Mouse (Mus musculus) liver (tissue): ENCODE results near the gene Antxr1.
A peak's percentile ranks its signal among the peaks of the same experiment; 100 is the strongest.

Source experiments
- DNase-seq: peaks from one replicate; pipeline ENCODE4 v3.0.0-alpha.2; 2020; ENCODE audit warnings: mixed read lengths

The Antxr1 gene

DNA sequence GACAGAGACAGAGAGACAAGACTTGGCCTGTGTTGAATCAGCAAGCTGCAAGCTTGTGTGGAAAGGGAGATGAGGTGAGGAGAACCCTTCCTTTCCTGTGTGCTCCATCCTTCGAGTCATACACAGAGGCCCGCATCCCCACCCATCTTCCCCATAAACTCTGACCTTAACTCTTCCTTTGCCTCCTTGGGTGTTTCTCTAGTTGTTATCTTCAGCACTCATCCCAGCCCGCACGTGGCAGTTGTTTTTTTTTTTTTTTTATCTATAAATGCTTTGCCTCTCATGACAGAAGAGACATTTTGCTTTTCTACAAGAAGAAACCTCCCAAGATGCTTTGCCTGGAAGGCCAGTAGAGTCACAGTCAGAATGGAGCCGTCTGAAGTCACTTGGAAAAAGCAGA, 197.1 kb downstream of the Antxr1 start:
- peak; percentile 21 for DNase-seq

DNA sequence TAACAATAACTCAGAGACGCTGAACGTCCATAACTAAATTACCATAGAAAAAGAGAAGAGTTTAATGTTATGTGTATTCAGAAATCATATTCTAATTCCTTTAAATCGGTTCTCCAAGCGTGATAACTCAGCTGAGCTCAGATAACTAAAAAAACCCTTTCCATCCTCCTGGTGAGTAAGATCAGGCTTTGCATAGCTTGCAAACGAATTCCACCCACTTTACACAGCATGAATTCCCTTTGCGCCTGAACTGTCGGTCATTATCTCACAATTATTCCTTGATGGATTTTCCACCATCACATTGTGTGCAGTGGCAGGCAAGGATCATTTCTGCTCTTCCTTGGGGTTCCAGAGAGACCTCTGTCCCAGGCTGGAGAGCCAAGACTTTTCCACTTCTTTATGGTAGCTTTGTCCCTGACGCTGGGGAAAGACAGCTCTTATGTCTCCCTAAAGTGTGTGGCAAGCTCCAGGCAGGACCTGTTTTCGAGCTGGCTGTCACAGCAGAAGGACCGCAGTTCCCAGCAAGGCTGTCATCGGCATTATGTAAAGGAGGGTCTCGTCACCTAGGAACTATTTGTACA, 201.6 kb downstream of the Antxr1 start:
- no peak for DNase-seq

DNA sequence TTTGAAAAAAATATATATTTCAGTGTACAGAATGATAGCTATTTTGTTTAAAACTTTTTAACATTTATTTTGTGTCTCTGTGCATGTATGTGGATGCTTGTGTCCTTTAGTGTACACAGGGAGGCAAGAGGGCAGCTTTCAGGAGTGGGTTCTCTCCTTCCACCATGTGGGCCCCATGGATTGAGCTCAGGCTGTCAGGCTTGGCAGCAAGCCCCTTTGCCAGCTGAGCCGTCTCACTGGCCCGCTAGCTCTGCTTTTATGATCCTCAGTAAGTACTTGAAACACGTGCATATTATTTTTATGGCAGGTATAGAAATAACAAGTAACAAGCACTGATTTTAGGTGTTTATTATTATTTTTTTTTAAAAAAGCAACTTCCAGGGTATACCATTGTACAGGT, 202.1 kb downstream of the Antxr1 start:
- DNase-seq, result no peak

DNA sequence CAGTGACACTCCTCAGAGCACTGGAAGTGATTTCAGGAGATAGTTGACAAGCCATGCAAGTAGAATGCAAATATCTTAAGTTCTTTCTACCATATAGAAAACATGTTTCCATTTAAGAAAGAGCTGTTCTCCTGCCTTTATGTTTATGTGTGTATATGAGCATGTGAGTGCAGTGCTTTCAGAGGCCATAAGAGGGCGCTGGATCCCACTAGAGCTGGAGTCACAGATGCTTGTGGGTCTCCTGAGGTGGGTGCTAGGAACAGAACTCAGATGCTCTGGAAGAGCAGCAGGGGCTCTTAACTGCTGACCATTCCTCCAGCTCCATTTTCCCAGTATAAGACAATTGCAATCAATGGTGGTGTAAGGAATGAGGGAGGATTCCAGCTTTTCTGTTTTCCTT, 204.5 kb downstream of the Antxr1 start:
- DNase-seq, result no peak

DNA sequence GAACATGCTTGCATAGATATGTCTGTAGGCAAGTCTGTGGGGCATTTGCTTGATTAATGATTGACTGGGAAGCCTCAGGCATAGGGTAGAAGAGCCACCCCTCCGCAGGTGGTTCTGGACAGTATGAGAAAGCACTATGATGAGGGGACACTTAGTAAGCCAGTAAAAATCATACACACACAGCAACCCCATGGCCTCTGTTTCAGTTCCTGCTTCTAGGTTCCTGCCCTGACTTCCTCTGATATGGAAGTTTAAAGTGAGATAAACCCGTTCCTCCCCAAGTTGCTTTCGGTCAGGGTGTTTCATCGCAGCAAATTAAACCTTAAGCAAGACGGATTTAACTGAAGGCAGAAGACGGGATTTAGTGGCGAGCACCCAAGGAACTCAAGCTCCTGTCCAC, 205.0 kb downstream of the Antxr1 start:
- DNase-seq, result no peak

DNA sequence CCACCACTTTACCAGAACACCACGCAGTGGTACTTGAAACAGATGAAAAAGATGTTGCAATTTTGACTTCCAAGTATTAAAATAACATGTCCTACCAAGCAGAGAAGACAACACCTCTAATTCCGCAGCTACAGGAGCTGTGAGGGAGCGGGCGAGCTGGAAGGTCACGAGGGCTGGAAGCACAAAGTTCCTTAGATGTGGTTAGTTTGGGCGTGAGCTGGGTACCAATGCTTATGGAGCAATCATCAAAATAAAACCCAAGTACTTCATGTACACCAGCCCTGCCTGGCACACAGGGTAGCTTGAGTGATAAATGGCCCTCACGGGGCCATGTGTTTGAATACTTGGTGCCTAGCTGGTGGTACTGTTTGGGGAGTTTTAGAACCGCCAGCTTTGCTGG, 205.8 kb downstream of the Antxr1 start:
- no peak for DNase-seq

DNA sequence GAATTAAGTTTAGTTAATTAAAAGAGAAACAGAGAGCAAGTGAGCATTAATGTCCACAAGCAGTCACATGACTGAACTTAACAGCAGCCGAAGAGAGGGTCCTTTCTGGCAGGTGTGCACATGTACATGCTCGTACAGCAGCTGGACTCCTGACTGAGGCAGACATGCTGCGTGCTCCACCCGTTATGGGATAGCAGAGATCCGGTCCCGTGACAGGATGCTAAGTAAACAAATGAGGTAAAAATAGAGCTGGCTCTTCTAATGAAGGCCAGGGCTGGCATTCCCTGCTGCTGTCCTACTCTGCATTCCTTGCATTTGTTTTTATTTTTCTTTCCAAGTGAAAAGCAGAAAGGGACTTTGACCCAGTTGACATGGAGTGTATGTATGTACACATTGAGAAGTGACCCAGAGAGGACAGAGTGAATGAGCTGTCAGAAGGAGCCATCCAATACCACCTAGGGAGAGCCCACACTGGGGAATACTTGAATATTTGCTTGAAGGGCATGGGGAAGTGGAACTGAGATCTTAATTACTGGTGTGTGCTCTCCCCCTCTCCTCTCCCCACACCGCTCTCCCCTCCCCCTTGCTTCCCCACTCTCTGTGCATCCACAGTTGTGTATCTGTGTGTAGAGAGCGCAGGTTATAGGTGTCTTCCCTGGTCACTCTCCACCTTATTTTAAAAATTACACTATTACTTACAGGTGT, 208.4 kb downstream of the Antxr1 start:
- DNase-seq, result no peak

DNA sequence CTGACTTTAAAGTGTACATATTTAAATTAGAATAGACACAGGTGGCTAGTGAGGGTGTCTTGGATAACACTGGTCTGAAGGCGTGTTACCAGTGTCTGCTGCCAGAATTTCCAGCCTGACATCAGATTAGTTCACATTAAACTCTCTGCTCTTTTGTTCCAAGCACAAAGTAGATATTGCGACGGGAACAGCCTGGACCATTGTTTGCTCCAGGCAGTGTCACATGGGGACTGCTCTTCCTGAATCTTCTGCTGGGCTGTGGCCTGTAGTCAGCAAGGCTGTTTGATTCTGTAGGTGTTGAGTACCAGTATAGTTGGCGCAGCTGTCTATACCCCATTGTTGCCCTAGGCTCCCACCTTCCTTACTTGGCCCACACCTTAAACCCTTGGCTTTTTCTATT, 211.6 kb downstream of the Antxr1 start:
- no peak for DNase-seq

DNA sequence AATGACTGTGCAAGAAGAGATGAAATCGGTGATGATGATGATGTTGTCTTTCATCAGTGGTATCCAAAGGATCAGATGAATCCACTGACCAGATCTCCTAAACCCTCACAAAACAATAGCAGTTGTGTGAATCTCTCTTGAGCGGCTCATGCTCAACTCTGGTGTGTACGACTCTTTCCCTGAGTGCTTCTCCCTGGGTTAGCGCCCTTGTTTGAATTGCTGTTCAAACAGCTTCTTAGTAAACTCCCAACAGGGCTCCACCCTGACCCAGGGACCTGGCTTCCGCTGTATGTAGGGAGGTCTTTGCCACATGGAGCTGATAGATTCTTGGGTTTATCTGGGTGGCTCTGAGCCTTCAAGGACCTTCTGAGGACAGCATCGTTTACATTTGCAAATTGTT, 212.2 kb downstream of the Antxr1 start:
- no peak for DNase-seq

DNA sequence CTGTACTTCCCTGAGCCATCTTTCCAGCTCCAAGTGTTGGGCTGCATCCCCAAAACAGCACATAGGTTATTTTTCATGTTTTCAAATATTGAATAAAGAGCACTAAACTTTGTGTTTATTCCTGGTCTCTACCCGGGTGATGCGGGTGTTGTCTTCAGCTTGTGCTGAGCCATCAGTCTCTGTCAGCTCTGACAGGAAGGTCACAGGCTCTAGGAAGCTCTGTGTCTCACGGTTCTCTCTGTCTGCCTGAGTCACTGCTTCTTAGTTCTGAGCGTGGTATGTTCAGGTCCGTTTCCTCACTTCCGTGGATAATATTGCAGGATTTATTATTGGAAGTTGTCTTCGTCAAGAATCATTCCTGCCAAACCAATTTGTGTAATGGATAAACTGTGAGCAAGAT, 213.7 kb downstream of the Antxr1 start:
- DNase-seq, result no peak

DNA sequence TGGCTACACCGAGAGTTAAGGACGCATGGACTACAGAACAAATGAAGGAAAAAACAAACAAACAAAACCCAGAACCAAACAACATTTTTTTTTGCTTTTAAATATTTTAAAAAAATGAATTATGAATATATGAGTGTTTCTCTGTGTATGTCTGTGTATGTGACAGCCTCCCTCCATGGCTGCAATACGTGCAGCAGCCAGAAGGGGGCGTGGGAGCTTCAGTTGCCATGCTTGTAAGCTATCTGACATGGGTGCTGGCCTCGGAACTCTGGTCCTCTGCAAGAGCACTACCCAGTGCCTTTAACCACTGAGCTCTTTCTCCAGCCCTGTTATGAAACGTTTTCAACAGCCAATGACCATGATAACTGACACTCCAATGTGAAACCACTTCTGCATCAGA, 215.0 kb downstream of the Antxr1 start:
- DNase-seq, result peak; percentile 34

DNA sequence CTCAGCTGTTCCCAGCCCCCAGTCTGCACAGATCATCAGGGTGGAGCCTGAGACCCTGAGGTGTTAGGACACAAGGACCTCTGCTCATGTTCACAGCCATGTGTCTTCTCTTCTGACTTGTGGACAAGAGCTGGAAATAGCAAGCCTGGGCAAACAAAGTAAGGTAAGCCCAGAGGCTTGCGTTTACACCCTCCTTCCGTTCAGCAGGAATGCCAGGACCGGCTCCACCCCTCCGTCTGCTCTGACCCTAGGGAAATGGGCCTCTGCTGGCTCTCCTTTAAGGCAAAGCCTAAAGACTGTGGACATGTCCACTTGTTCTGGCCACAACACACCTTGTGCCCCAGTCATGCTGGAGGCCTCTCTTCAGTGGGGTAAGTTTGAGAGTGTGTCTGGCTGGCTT, 215.6 kb downstream of the Antxr1 start:
- no peak for DNase-seq

DNA sequence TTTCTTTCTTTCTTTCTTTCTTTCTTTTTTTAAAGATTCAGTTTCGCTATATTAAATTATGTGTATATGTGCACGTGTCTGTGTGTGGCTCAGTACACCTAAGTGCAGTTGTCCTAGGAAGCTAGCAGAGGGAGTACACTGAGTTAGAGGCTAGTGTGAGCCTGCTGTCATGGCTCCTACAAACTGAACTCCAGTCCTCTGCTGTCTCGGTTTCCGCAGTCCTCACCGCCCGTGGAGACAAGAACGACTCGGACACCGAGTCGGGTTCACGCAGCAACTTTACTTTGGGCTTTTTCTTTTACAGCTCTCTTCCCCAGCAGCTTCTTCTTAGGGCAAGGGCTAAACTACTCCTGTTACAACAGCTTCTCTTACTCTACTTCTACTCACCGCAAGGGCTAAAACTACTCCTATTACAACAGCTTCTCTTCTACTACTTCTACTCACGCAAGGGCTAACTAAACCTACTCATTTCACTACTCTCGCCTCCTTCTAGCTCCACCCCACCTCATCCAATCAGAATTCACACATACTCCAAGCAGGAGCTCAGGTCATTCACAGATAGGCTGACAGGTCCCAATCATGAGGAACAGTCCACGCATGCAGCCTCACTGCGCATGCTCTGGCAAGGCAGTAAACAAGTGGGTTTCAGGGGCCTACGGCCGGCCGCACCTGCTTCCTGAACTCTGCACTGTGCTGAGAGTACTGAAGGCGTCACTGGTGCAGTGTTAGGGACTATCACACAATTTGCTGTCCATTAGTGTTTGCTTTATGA, 216.4 kb downstream of the Antxr1 start:
- peak; percentile 41 for DNase-seq

DNA sequence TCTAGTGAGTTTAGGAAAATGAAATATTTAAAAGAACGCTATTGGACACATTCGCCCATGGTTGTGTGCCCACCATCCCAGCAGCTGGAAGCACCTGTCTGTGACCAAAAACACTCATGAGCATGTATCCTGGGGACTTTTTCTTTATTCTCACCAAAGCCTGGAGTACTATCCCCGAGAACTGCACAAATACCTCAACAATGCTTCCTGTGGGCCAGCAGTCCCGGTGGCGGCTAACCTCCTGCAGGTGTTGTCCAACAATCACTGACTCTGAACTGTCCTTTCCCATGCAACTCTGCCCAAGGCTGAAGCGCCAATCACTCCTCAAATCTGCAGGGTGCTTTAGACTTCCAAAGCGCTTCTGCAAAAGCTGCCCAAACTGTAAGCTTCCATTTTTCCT, 219.0 kb downstream of the Antxr1 start:
- no peak for DNase-seq

DNA sequence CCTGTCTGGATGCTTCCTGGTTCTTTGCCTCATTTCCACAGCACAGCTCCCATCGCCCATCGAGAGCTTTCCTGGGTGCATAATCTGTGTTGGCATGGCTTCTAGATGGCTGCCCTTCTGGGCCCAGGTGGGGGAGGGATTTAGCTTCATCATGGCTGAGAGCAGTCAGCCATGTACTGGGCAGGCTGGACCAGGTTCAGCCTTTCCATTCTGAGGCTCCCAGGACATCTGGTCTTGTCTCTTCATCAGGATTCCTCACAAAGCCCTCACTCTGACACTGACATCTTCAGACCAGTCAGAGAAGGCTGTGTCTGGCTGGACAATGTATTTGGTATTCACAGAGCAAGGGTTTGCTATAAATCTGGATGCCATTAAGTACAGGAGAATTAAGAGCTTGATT, 219.6 kb downstream of the Antxr1 start:
- no peak for DNase-seq

DNA sequence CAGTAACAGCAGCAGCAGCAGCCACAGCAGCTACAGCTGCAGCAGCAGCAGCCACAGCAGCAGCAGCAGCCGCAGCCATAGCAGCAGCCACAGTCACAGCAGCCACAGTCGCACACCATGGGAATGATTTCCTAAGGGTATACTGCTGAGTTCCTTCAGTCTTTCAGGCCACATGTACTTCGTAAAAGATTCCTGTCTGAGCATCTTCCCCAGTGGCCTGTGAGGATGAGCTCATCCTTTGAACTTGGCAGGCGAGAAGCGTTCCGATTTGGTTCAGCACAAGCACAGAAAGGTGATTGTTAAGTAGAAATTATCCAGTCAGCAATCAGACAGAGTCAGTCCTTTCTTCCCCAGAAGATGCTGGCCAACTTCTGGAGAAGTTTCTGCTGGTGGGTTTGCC, 223.5 kb downstream of the Antxr1 start:
- no peak for DNase-seq

DNA sequence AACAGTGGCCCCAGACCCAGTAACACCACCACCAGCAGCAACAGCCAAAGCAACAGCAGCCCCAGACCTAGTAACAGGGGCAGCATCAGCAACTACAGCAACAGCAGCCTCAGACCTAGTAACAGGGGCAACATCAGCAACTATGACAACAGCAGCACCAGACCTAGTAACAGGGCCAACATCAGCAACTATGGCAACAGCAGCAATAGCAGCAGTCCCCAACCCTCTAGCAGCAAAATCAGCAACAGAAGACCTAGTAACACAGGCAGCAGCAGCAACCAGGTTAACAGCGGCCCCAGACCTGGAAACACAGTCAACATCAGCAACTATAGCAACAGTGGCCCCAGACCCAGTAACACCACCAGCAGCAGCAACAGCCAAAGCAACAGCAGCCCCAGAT, 224.1 kb downstream of the Antxr1 start:
- no peak for DNase-seq

DNA sequence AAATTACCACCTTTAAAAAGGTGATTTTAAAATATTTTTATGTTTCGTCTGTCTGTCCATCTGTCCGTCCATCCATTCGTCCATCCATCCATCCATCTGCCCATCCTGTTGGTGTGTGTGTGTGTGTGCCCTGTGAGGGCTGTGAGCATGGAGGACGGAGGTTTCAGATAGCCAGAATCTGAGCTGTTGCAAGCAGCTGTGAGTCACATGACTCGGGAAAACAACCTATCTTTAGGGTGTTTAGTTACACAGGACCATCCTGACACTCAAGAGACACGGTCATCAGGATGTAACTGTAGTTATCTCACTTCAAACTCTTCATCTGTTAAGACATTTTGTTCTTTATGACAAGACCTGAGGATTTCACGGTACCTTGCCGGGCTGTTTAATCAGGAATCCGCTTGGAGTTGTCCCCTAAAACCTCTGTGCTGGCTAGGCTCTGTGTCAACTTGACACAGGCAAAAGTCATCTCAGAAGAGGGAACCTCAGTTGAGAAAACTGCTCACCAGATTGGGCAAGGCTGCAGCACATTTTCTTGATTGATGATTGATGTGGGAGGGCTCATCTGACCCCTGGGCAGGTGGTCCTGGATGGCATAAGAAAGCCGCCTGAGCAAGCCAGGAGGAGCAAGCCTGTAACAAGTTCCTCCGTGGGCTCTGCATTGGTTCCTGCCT, 231.4 kb downstream of the Antxr1 start, which contains the start of gene D6Ertd527e:
Gene D6Ertd527e, plus strand, starts transcription at position 624 of the 674 bp plus-strand sequence.
- DNase-seq, result no peak

DNA sequence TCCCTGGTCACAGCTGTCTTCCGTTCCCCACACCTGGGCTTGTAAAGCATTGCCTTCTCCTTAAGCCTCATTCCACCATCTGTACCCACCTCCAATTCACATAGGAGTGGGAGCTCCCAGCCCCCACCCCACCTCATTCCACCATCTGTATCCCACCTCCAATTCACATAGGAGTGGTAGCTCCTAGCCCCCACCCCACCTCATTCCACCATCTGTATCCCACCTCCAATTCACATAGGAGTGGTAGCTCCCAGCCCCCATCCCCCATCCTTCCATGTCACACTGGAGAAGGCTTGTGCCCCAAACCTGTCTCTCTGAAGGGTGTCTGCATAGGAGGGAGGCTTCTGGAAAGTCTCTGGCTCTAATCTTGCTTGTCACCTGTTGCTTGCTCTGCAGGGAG, 232.3 kb downstream of the Antxr1 start:
- no peak for DNase-seq

DNA sequence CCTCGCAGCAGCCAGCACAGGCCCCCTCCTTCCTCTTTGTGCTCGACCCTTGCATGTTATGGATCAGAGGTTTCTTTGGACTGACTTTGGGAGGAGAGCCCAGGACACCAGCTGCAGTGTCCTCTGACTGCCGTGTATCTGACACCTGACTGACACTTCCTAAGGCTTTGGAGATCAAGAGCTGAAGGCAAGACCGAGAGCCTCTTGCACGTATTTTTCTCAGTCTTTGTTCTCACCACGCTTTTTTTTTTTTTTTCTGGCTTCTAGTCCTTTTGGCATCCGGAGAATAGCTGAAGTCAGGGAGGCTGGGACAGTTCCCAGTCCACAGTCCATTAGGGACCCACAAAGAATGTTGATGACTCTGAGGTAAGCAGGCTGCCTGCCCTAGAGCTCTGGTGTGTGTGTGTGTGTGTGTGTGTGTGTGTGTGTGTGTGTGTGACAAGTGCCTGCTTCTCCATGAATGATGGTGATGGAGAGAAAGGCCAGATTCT, 233.2 kb downstream of the Antxr1 start:
- no peak for DNase-seq

DNA sequence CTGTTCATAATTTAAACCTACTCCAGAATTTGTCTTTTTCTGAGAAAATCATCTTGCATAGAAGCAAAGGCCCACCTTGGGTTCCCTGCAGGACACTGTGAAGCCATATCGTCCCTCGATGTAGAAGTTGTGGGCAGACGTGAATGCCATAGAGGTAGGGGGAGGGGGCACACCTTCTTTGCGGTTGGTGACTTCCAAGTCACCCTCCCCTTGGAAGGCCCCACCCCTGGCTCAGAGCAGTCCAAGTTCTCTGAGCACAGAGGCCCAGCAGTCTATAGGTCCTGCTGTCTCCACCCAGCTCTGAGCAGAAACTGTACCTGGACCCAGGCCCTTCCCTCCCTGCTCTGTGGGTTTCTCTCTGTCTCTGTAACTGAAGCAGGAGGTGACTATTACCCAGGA, 233.7 kb downstream of the Antxr1 start:
- DNase-seq, result no peak

DNA sequence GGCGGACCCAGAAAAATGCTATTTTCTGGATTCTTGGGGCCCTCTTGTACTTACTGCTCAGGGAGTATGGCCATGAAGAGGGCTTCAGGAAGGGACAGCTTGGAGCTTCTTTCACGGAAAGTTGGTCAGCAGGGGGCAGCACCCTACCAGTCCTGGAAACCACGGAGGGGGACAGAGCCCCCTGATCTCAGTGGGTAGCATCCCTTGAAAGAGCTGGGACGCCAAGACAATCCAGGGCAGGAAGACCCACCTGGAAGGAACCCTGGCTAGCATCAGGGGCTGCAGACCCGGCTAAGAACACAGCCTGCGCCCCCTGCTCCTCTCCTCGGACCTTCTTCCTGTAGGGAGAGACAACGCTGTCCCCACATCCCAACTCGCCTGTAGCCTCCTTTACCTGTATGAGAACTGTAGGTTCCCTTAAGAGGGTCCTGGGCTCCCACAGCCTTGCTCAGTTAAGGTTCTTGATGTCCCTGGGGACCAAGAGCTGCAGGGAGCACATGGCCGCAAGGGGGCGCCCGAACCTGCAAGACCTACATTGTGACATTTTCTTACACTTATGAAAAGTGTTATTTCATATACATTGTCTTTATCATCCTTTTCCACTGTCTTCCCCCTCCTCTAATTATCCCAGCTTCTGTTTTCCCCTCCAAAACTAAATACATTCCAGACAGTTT, 234.2 kb downstream of the Antxr1 start:
- peak; percentile 89 for DNase-seq
